Mouse (Mus musculus) bone marrow macrophage, adult 2 months (primary cell): ENCODE measurements around the gene Gltp.

Experiments used
- CTCF ChIP-seq: IDR thresholded peaks from 2 replicates; pipeline ENCODE4 v1.5.1; 2012; ENCODE audit warnings: low read depth, mild to moderate bottlenecking, low read length, moderate library complexity
- POLR2A ChIP-seq: IDR thresholded peaks from 2 replicates; pipeline ENCODE4 v1.6.1; 2012; ENCODE audit warnings: mild to moderate bottlenecking, low read depth, low read length, borderline replicate concordance

DNA sequence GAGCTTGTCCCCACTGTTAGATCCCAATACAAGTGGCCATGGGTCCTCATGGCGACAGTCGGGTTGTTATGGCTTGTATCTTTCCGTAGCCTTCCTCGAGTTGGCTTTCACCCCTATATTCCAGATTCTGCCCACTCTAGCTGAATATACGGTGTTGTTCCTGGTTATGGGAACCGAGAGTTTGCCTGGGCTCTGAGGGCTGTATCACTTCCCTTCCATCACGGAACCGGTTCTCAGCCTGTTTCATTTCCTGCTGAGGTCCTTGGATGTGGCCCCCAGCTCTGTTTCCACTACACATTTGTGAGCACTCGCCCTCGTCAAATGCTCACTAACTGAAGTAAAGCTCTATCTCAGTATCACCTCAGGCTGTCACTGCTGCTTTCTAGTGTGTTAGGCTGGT lies 31.2 kb upstream of the Gltp start:
- TF ChIP-seq POLR2A (no peak), CTCF (no peak)
